Mouse (Mus musculus) left cerebral cortex, postnatal 10 days (tissue): ENCODE data around the gene Fbxo42. TPM values are rescaled to one million over a fixed set of nuclear protein-coding genes. Genes with fewer than 3 reads are reported as not detected.

Experiments used
- DNase-seq, 2 experiments: peaks; one replicate each; pipeline ENCODE4 v3.0.0; 2021 to 2022; ENCODE audit warnings: low spot score in 2 of 2, mixed read lengths in 1 of 2; ENCODE audit errors: extremely low spot score in 1 of 2
- intact Hi-C: fragments of 180-260 bp; cut with DNase I; formaldehyde crosslinking; loops from one replicate; pipeline ENCODE4 v1.15.1; 2025
- total RNA-seq, 2 experiments: library from RNA; stranded (reverse); gene quantifications; 2 replicates each; pipeline ENCODE4 v1.2.3; 2021

The Fbxo42 gene
- total RNA-seq, 2 experiments from 2014 or later, result 35.2 to 35.4 TPM

GRCm38 (mm10) chr4:141239388-141240125, 91.8 kb downstream of the Fbxo42 start, which contains the start of gene Arhgef19:
Gene Arhgef19 (plus strand): TSS chr4:141239499.
- intact Hi-C loops, result no loop called here
- peak; percentile 45 to 90 for DNase-seq

DNA sequence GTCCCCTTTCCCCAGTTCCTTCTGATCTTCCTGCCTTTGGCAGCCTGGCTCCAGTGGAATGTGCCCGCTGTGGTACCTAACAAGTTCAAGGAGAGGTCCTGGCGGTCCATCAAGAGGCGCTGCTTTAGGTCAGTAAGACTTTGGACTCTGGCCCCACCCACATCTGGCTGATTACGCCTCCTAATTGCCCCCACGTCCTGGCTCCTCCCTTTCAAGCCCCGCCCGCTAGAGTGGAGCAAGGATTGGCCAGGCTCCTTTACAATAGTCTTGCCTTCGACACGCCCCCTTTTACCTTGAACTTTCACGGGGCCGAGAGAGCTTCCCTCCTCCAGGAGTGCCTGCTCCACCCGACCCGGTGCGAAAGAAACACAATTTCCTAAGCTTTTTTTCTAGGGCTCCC, 92.9 kb downstream of the Fbxo42 start:
- DNase-seq, result peak in 1 of 2 experiments; percentile 26
- intact Hi-C loops, result no loop called here

- intact Hi-C loops, result no loop called here
- DNase-seq, result peak in 1 of 2 experiments; percentile 15
These were observed 94.1 kb downstream of the Fbxo42 start for GRCm38 (mm10) chr4:141241861-141242260.

GRCm38 (mm10) chr4:141242651-141243241, 95.0 kb downstream of the Fbxo42 start:
- DNase-seq, result peak; percentile 31 to 36
- intact Hi-C loops, result no loop called here

- intact Hi-C loops, result no loop called here
- DNase-seq, result peak in 1 of 2 experiments; percentile 18
These were observed 95.9 kb downstream of the Fbxo42 start for GRCm38 (mm10) chr4:141243636-141244035.

DNA sequence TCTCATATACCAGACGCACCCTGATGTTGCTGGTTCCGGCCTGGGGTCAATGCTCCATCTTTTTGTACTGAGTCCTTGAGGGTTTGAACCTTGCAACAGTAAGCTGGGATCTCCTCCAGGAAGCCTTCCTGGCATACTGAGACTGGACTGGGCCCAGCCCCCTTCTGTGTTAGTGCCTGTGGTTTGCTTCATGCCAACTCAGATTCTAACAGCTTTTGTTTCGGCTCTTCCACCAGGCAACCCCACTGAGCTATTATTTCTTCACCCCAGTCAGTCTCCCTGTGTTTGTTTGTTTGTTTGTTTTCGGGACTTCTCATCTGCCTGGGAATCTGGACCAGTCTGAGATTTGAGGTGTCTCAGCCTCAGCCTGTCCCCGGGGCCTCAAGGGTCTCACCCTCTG, 96.7 kb downstream of the Fbxo42 start:
- intact Hi-C loops, result no loop called here
- peak in 1 of 2 experiments; percentile 17 for DNase-seq

- intact Hi-C loops, result no loop called here
- peak; percentile 69 to 83 for DNase-seq
These were observed 97.3 kb downstream of the Fbxo42 start for GRCm38 (mm10) chr4:141244931-141245425.

- DNase-seq, result peak in 1 of 2 experiments; percentile 42
These were observed 98.6 kb downstream of the Fbxo42 start for GRCm38 (mm10) chr4:141246089-141246997.

DNA sequence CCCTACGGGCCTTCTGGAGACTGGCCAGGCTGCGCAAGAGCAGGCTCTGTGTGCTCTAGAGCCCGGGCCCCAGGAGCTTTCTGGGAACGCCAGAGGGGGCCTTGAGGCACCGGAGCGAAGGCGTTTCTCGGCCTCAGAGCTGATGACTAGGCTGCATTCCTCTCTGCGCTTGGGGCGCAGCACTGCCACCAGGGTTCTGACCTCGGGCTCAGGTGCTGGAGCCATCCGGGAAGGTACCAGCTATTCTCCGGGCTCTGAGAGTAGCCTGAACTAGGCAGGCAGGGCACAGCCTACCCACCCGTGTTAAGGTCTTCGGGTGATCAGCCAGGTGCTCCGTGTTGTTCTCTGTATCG, 99.3 kb downstream of the Fbxo42 start:
- DNase-seq, result peak in 1 of 2 experiments; percentile 28
- intact Hi-C loops, result no loop called here

More at GRCm38 (mm10) chr4:141246089-141246997, 98.6 kb downstream of the Fbxo42 start:
- intact Hi-C loops, result no loop called here

GRCm38 (mm10) chr4:141247776-141248613, 100.3 kb downstream of the Fbxo42 start:
- peak in 1 of 2 experiments; percentile 60 for DNase-seq
- intact Hi-C loops, result no loop called here

- DNase-seq, result no peak
- intact Hi-C loops, result no loop called here
These were observed 100.9 kb downstream of the Fbxo42 start for GRCm38 (mm10) chr4:141248614-141248978.

- DNase-seq, result no peak
- intact Hi-C loops, result no loop called here
These were observed 101.7 kb downstream of the Fbxo42 start for GRCm38 (mm10) chr4:141249383-141249782.

- intact Hi-C loops, result no loop called here
- no peak for DNase-seq
These were observed 103.4 kb downstream of the Fbxo42 start for GRCm38 (mm10) chr4:141251071-141251470.

DNA sequence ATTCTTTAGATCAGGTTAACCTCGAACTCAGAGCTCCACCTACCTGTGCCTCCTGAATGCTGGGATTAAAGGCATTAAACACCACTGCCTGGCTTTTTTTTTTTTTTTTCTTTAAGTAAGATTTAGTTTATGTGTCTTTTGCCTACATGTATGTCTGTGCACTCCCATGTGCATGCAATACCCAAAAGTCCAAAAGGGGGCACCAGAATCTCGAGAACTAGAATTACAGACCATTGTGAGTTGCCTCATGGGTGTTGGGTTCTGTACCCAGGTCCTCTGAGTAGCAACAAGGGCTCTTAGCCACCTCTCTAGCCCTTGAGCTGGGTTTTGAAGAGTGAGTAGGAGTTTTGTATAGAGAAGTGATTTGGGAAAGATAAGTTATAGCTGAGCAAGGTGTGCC, 104.9 kb downstream of the Fbxo42 start:
- intact Hi-C loops, result no loop called here
- no peak for DNase-seq

Other genes with a start within 250 kb of the Fbxo42 start
- 1 to 10 TPM; 3.3 to 4.9 TPM for gene Padi2, start 241.6 kb upstream of the Fbxo42 start, total RNA-seq
- gene Sdhb, start 186.7 kb upstream of the Fbxo42 start, total RNA-seq, result 100 to 1,000 TPM; 197 to 203 TPM
- 100 to 1,000 TPM; 241 to 250 TPM for gene Atp13a2, start 161.0 kb upstream of the Fbxo42 start, total RNA-seq
- gene Mfap2, start 137.5 kb upstream of the Fbxo42 start, total RNA-seq, result 10 to 100 TPM in 1 of 2 experiments, 1 to 10 TPM in 1; 9.3 to 14.8 TPM
- gene Crocc, start 87.4 kb upstream of the Fbxo42 start, total RNA-seq, result 10 to 100 TPM; 44.5 to 45.2 TPM
- gene Necap2, start 69.6 kb upstream of the Fbxo42 start, total RNA-seq, result 10 to 100 TPM; 41.8 to 42.9 TPM
- under 1 TPM; 0.17 to 0.59 TPM for gene Spata21, start 59.6 kb upstream of the Fbxo42 start, total RNA-seq
- 10 to 100 TPM; 43.0 to 45.3 TPM for gene Szrd1, start 8.1 kb upstream of the Fbxo42 start, total RNA-seq
- 1 to 10 TPM; 3.5 to 5.0 TPM for gene Rsg1, start 66.0 kb downstream of the Fbxo42 start, total RNA-seq
- gene Arhgef19, start 91.6 kb downstream of the Fbxo42 start, total RNA-seq, result 1 to 10 TPM; 4.2 to 5.9 TPM
- gene Epha2, start 153.3 kb downstream of the Fbxo42 start, total RNA-seq, result 1 to 10 TPM; 1.9 TPM
- gene Fam131c, start 220.3 kb downstream of the Fbxo42 start, total RNA-seq, result 10 to 100 TPM; 10.8 to 12.1 TPM